Mouse (Mus musculus) liver, postnatal 0 days (tissue): ENCODE results near the gene Pskh1. TPM values are rescaled to one million over a fixed set of nuclear protein-coding genes. Genes with fewer than 3 reads are reported as not detected.

Source experiments
- ATAC-seq: fragments of 200-750 bp; cut with Nextera tagmentation; 2 replicates; pipeline ENCODE4 v1.8.0; 2017; ENCODE audit warnings: mild to moderate bottlenecking, moderate library complexity
- DNase-seq: peaks from one replicate; pipeline ENCODE4 v3.0.0-alpha.2; 2016
- H3K27ac ChIP-seq: fragments of 300-500 bp; sonication (generic); 2 replicates; pipeline ENCODE4 v1.5.1; 2014; ENCODE audit warnings: antibody characterized with exemption, moderate library complexity, mild to moderate bottlenecking, low read depth
- H3K27me3 ChIP-seq: fragments of 300-500 bp; sonication (generic); 2 replicates; pipeline ENCODE4 v1.6.1; 2014; ENCODE audit warnings: low read length, control low read depth, mixed read lengths; ENCODE audit not compliant: insufficient read depth
- H3K36me3 ChIP-seq: fragments of 300-500 bp; sonication (generic); replicated peaks from 2 replicates; pipeline ENCODE4 v1.6.1; 2014; ENCODE audit warnings: mild to moderate bottlenecking, control low read depth, low read length, moderate library complexity, mixed read lengths; ENCODE audit not compliant: insufficient read depth
- H3K4me1 ChIP-seq: fragments of 300-500 bp; sonication (generic); 2 replicates; pipeline ENCODE4 v1.6.1; 2014; ENCODE audit warnings: antibody characterized with exemption, mild to moderate bottlenecking, control low read depth; ENCODE audit not compliant: insufficient read depth
- H3K4me2 ChIP-seq: fragments of 300-500 bp; sonication (generic); 2 replicates; pipeline ENCODE4 v1.6.1; 2014; ENCODE audit warnings: low read depth, mild to moderate bottlenecking, low read length, moderate library complexity, mixed read lengths
- H3K4me3 ChIP-seq: fragments of 300-500 bp; sonication (generic); 2 replicates; pipeline ENCODE4 v1.5.1; 2014; ENCODE audit warnings: low read depth, low read length
- H3K9ac ChIP-seq: fragments of 300-500 bp; sonication (generic); replicated peaks from 2 replicates; pipeline ENCODE4 v1.6.1; 2014; ENCODE audit warnings: mild to moderate bottlenecking, moderate library complexity
- H3K9me3 ChIP-seq: fragments of 300-500 bp; sonication (generic); 2 replicates; pipeline ENCODE4 v1.6.1; 2016; ENCODE audit warnings: mild to moderate bottlenecking, control low read depth, low read length, mixed read lengths
- CTCF ChIP-seq: sonication (generic); IDR thresholded peaks from 2 replicates; pipeline ENCODE4 v1.5.1; 2016; ENCODE audit warnings: antibody characterized with exemption, low read depth
- EP300 ChIP-seq: IDR thresholded peaks from 2 replicates; pipeline ENCODE4 v1.6.1; 2016; ENCODE audit warnings: antibody characterized with exemption, low read depth, mild to moderate bottlenecking
- WGBS: fragments of 180-500 bp; shearing (Covaris S2); extraction: QIAGEN DNeasy Blood & Tissue Kit; methylation state at CpG from one replicate; pipeline ENCODE4 v1.1.7; 2014; ENCODE audit not compliant: insufficient replicate concordance; 5-methylcytosine and 5-hydroxymethylcytosine counted together
- polyA plus RNA-seq: library from polyadenylated mRNA; unstranded; fragments of >200 nt; fragmentation: Nextera tagmentation; extraction: Ambion mirVana; gene quantifications from 2 replicates; pipeline ENCODE4 v1.2.1, GENCODE M21; 2015

Pskh1 gene
- polyA plus RNA-seq, 1 experiment from 2014 or later = 11.5 TPM

DNA sequence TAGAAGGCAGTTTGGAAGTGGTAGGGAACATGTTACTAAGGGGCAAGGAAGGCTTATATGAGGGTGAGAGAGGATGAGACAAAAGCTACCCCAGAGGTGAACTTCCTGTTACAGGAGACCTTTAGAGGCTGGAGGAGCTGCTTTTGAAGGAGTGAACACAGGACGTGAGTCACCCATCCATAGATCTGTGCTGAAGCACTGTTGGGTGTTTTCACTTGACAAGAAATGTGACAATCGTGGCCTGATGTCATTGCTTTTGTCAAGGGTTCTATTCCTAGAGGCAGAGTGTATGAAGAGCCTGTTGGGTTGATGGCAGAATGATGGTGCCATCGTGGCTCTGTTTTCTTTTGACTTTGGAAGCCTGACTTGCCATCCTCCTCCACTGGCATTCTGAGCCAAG lies 19.1 kb downstream of the Pskh1 start:
- H3K9ac ChIP-seq = no peak overlapping the region
- TF ChIP-seq CTCF (no peak), EP300 (no peak)
- 63% methylated on average over 3 of the region's 3 CpGs for WGBS
- no peak overlapping the region for H3K27ac ChIP-seq
- no peak overlapping the region for H3K4me2 ChIP-seq
- no peaks in the 10 kb centered on the region for H3K4me1 ChIP-seq
- H3K36me3 ChIP-seq = peaks cover 20% of the 10 kb centered on the region
- ATAC-seq = no peak
- DNase-seq = no peak
- no peaks in the 10 kb centered on the region for H3K27me3 ChIP-seq
- no peaks in the 10 kb centered on the region for H3K9me3 ChIP-seq
- H3K4me3 ChIP-seq = no peak overlapping the region

DNA sequence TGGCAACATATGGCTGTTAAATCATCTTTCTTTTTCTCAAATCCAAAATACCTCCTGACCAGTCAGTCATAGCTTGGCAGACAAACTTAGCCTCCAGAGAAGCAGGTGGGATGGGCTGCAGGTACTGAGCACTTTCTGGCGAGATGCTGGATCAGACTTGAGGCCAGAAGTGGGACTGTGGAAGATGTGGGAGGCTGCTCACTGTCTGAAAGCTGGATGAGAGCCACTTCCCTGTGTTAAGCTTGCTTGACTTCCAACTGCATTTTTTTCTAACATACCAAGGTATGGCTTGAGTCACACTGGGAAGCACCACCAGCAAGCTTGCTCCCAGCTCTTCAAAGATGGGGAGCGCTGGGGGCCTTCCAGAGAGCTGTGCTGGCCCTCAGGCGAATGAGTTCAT lies 24.9 kb downstream of the Pskh1 start:
- WGBS = 65% methylated on average over 3 of the region's 3 CpGs
- Histone ChIP-seq H3K36me3 (peaks cover 14% of the 10 kb centered on the region), H3K9ac (no peak overlapping the region), H3K4me1 (no peaks in the 10 kb centered on the region), H3K27me3 (no peaks in the 10 kb centered on the region), H3K4me3 (no peak overlapping the region), H3K9me3 (no peaks in the 10 kb centered on the region), H3K4me2 (no peak overlapping the region), H3K27ac (no peak overlapping the region)
- DNase-seq (no peak), ATAC-seq (no peak)
- no peak for TF ChIP-seq CTCF

DNA sequence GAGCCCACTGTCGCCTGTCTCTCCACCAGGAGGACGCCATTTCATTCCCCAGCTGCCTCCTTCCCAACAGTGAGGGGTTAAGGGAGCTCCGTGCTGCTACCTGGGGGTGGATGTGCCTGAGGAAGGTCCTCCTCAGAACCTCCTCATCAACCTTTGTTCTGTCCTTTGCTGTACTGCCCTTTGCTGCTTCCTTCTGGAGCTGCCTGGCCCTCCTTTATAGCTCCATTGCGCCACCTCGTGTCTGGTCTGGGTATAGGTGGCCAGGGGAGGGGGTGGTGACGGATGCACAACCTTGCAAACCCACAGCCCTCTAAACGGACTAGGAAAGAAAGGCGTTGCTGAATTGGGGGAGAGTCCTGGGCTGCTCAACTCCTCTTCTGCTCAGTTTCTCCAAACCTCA lies 30.4 kb downstream of the Pskh1 start:
- no peak overlapping the region for H3K4me2 ChIP-seq
- WGBS = 21% methylated on average over 8 of the region's 8 CpGs

DNA sequence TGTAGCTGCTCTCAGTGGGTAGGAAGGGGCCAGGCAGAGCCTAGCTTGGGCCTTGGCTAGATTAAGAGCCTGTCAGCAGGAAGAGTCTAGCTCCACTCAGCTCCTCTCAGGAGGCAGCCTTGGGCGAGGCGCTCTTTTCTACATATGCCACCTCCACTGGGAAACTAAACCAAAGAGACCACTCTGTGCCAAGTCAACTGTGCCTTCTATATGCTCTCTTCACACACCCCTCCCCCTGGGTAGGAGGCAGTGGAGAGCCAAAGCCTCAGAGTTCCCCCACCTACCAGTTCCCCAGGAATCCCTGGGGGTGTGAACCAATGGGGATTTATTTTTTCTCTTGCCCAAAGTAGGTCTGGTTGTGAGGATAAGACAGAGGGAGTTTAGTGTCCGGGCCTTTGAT lies 31.0 kb downstream of the Pskh1 start:
- no peaks in the 10 kb centered on the region for H3K9me3 ChIP-seq
- H3K4me2 ChIP-seq = no peak overlapping the region
- TF ChIP-seq EP300 = no peak
- TF ChIP-seq CTCF = no peak
- DNase-seq (no peak), ATAC-seq (no peak)
- H3K27me3 ChIP-seq = no peaks in the 10 kb centered on the region
- no peak overlapping the region for H3K27ac ChIP-seq
- H3K4me1 ChIP-seq = peaks cover 3% of the 10 kb centered on the region
- 84% methylated on average over 3 of the region's 3 CpGs for WGBS
- no peak overlapping the region for H3K4me3 ChIP-seq
- H3K36me3 ChIP-seq = peaks cover 26% of the 10 kb centered on the region
- no peak overlapping the region for H3K9ac ChIP-seq

More for the DNA sequence above, 30.4 kb downstream of the Pskh1 start:
- Histone ChIP-seq H3K4me1 (no peaks in the 10 kb centered on the region), H3K9me3 (no peaks in the 10 kb centered on the region), H3K27me3 (no peaks in the 10 kb centered on the region), H3K36me3 (peaks cover 24% of the 10 kb centered on the region), H3K9ac (no peak overlapping the region), H3K4me3 (no peak overlapping the region), H3K27ac (no peak overlapping the region)
- TF ChIP-seq CTCF (peak; percentile 98), EP300 (no peak)
- ATAC-seq = peak; percentile 65
- DNase-seq = peak; percentile 89

DNA sequence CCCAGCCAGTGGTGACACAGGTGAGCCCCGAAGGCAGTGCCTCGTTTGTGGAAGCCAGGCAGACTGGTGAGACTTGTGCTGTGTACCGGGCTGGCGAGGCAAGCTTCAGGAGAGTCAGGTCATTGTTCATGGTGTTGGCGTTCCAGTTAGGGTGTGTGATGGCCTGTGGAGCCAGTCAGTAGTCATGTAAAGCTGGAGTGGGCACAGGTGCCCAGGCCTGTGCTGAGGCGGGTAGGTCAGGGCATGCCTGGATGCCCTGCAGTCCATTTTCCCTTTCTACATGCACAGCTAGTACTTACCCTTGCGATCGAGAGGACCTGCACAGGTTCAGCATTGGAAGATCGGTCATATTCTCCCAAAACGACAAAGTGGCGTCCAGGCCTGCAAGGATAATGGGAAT lies 32.3 kb downstream of the Pskh1 start:
- DNase-seq = no peak
- Histone ChIP-seq H3K27ac (no peak overlapping the region), H3K4me2 (no peak overlapping the region), H3K36me3 (peaks cover 28% of the 10 kb centered on the region), H3K27me3 (no peaks in the 10 kb centered on the region), H3K4me1 (peaks cover 8% of the 10 kb centered on the region), H3K4me3 (no peak overlapping the region), H3K9me3 (no peaks in the 10 kb centered on the region), H3K9ac (no peak overlapping the region)
- TF ChIP-seq CTCF = no peak
- no peak for TF ChIP-seq EP300
- 84% methylated on average over 11 of the region's 11 CpGs for WGBS
- no peak for ATAC-seq

DNA sequence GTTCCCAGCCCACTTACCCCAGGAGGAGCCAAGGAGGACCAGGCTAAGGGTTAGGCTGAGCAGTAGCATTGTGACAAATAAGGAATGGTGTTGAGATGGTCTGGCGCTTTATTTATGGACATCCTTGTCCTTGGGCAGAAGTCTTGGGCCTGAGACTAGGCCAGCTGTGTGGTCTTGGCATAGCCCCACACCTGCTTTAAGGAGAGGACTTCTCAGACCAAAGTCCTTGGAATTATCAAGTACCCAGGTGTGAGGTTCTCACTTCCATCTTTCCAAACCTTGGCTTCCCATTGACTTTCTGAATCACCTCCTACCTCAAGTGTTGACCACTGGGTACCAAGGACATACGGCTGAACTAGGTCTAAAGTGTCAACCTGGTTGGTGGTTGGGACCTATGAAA lies 33.5 kb downstream of the Pskh1 start, which contains the start of gene Ctrl:
TSS of gene Ctrl (minus strand) at position 101 of the 400 bp plus-strand sequence.
- no peak within 1 kb of the TSS for H3K27ac ChIP-seq
- TF ChIP-seq EP300 (no peak), CTCF (no peak)
- H3K9ac ChIP-seq = no peak within 1 kb of the TSS
- H3K27me3 ChIP-seq = no peaks in the 10 kb centered on the region
- H3K4me2 ChIP-seq = no peak within 1 kb of the TSS
- ATAC-seq (no peak), DNase-seq (no peak)
- H3K36me3 ChIP-seq = peaks cover 28% of the 10 kb centered on the region
- H3K9me3 ChIP-seq = no peaks in the 10 kb centered on the region
- peaks cover 12% of the 10 kb centered on the region for H3K4me1 ChIP-seq
- WGBS = 82% methylated on average over 2 of the region's 2 CpGs
- no peak within 1 kb of the TSS for H3K4me3 ChIP-seq

DNA sequence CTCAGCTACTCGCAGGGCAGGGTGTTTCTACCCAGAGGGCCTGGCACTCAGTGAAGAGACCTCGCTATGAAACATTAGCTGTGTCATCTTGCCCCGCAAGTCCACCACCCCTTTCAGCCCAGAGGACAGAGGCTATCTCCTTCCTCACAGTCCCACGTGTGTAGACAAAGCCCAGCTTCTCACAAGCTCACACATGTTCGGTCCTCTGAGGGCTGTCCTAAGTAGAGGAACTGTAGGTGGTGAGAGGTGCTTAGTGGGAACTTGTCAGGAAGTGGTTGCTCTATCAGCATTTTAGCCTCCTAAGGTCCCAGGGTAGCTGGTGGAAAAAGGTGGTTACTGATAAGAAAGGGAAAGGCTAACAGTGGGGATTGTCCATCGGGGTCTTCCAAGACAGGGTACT lies 34.9 kb downstream of the Pskh1 start:
- 36% methylated on average over 6 of the region's 6 CpGs for WGBS
- Histone ChIP-seq H3K27me3 (no peaks in the 10 kb centered on the region), H3K27ac (no peak overlapping the region), H3K4me2 (no peak overlapping the region), H3K9ac (no peak overlapping the region), H3K9me3 (no peaks in the 10 kb centered on the region), H3K4me3 (no peak overlapping the region), H3K4me1 (peaks cover 14% of the 10 kb centered on the region), H3K36me3 (peaks cover 25% of the 10 kb centered on the region)
- TF ChIP-seq EP300 (no peak), CTCF (no peak)
- no peak for ATAC-seq
- DNase-seq = no peak
